14 mouse cellular contexts compared by ENCODE assay signal in the genomic region with DNA sequence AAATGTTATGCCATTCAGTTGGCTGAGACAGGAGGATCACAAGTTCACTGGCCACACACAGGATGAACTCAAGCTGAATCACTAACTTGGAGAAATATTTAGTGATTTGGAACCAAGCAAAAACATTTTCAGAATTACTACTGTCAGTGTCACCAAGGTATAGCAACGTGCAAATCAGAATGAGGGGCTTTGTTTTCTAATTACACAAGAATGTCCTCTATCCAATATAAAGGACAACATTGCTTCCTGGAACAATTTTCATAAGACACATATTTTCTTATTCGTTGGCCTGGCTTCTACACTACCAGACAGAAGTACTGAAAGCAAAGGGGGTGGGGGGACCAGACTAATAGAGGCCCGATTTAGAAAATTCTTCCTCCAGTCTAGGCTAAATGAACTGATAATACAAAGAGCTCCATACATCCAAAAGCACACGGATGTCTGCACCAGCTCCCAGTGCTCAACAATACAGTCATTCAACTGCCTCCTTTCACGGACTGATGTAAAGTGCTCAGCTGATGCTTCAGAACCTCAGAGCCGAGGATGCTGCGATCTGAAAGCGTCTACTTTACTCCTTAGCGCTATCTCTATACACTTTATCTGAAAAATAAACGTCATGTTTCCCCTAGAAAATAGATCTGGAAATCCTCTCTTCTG. TPM values are rescaled to one million over a fixed set of nuclear protein-coding genes. Genes with fewer than 3 reads are reported as not detected.
DNase-seq lines count a peak whose midpoint lies in the region; ATAC-seq and TF ChIP-seq lines count a peak whose summit lies in the region.
"Had no signal": no experiment of that assay in that cellular context is flagged by ENCODE, and none has a peak within 500 bp of the region (broad histone marks: within the 10 kb centered on the region; RNA-seq: fewer than 3 reads in every experiment).

No protein-coding gene starts in this region.

- no peaks in the 10 kb centered on the region for H3K9me3 ChIP-seq in liver, embryonic 12.5 days (replicated peaks)
- H3K9me3 ChIP-seq in forebrain, embryonic 15.5 days: no peaks in the 10 kb centered on the region
- H3K9me3 ChIP-seq in hindbrain, postnatal 0 days (ENCODE audit: low read length): no peaks in the 10 kb centered on the region
- H3K9me3 ChIP-seq in neural tube, embryonic 15.5 days (replicated peaks): no peaks in the 10 kb centered on the region

- H3K4me3 ChIP-seq in liver, embryonic 12.5 days: no peak overlapping the region
- no peak overlapping the region for H3K4me3 ChIP-seq in forebrain, embryonic 15.5 days
- no peak overlapping the region for H3K4me3 ChIP-seq in hindbrain, postnatal 0 days (ENCODE audit: low read length)
- no peak overlapping the region for H3K4me3 ChIP-seq in neural tube, embryonic 15.5 days (replicated peaks)
- H3K4me3 ChIP-seq: gastrocnemius, adult 2 months; left cerebral cortex, adult 2 months had no signal

- TF ChIP-seq CTCF in hindbrain, postnatal 0 days (IDR thresholded peaks at IDR 0.05; ENCODE audit: low read depth): no peak

- peaks cover 50% of the 10 kb centered on the region for H3K4me1 ChIP-seq in liver, embryonic 12.5 days
- H3K4me1 ChIP-seq in forebrain, embryonic 15.5 days: peaks cover 11% of the 10 kb centered on the region
- H3K4me1 ChIP-seq in hindbrain, postnatal 0 days (ENCODE audit: insufficient read depth, low read length): no peaks in the 10 kb centered on the region; the same call in 1 of the 2 replicates
- peaks cover 7% of the 10 kb centered on the region; the same call in 1 of the 2 replicates for H3K4me1 ChIP-seq in neural tube, embryonic 15.5 days

- no peak for DNase-seq in liver
- DNase-seq in hindbrain, postnatal 0 days (ENCODE audit: low spot score): peak; percentile 16
- no peak for DNase-seq in right cerebral cortex, postnatal 25 days
- no peak for DNase-seq in right cerebral cortex, postnatal 10 days (ENCODE audit: low spot score in 2 of 2)
- DNase-seq: adrenal gland, adult 8-10 months; gastrocnemius, adult 2 months; kidney, postnatal 14 days; lung, postnatal 10 days had no signal

- no peak overlapping the region for H3K4me2 ChIP-seq in liver, embryonic 12.5 days
- H3K4me2 ChIP-seq in forebrain, embryonic 15.5 days (replicated peaks): no peak overlapping the region
- H3K4me2 ChIP-seq in hindbrain, postnatal 0 days (ENCODE audit: low read depth, low read length): 0 out of 2 replicates have a peak overlapping the region, but pooled peaks have one; percentile 7
- H3K4me2 ChIP-seq in neural tube, embryonic 15.5 days: 0 out of 2 replicates have a peak overlapping the region, but pooled peaks have one; percentile 9

- WGBS in liver, embryonic 12.5 days (ENCODE audit: insufficient replicate concordance): 71% methylated on average over 10 of the region's 10 CpGs
- 15% methylated on average over 10 of the region's 10 CpGs for WGBS in forebrain, embryonic 15.5 days
- 48% methylated on average over 10 of the region's 10 CpGs for WGBS in hindbrain, postnatal 0 days
- 40% methylated on average over 10 of the region's 10 CpGs for WGBS in neural tube, embryonic 15.5 days

- H3K36me3 ChIP-seq in liver, embryonic 12.5 days: peaks cover 19% of the 10 kb centered on the region
- H3K36me3 ChIP-seq in forebrain, embryonic 15.5 days: no peaks in the 10 kb centered on the region
- no peaks in the 10 kb centered on the region for H3K36me3 ChIP-seq in hindbrain, postnatal 0 days (ENCODE audit: insufficient read depth, low read length)
- no peaks in the 10 kb centered on the region for H3K36me3 ChIP-seq in neural tube, embryonic 15.5 days

- 0 out of 2 replicates have a peak overlapping the region, but pooled peaks have one; percentile 7 for H3K27ac ChIP-seq in liver, embryonic 12.5 days
- no peak overlapping the region for H3K27ac ChIP-seq in forebrain, embryonic 15.5 days (replicated peaks)
- H3K27ac ChIP-seq in hindbrain, postnatal 0 days: peak overlapping the region; percentile 45; the same call in 1 of the 2 replicates
- peak overlapping the region; percentile 41; the same call in 1 of the 2 replicates for H3K27ac ChIP-seq in neural tube, embryonic 15.5 days (replicated peaks)
- H3K27ac ChIP-seq: left cerebral cortex, adult 2 months had no signal

- no peaks in the 10 kb centered on the region for H3K27me3 ChIP-seq in liver, embryonic 12.5 days (replicated peaks)
- no peaks in the 10 kb centered on the region for H3K27me3 ChIP-seq in forebrain, embryonic 15.5 days
- no peaks in the 10 kb centered on the region for H3K27me3 ChIP-seq in hindbrain, postnatal 0 days (ENCODE audit: insufficient read depth, low read length)
- H3K27me3 ChIP-seq in neural tube, embryonic 15.5 days (replicated peaks): no peaks in the 10 kb centered on the region
- H3K27me3 ChIP-seq: CH12.LX, Patski had no signal

- H3K9ac ChIP-seq in liver, embryonic 12.5 days: no peak overlapping the region
- H3K9ac ChIP-seq in forebrain, embryonic 15.5 days (replicated peaks): no peak overlapping the region
- no peak overlapping the region for H3K9ac ChIP-seq in hindbrain, postnatal 0 days (replicated peaks; ENCODE audit: low read length)
- no peak overlapping the region for H3K9ac ChIP-seq in neural tube, embryonic 15.5 days (replicated peaks)

- ATAC-seq in liver, embryonic 12.5 days: no peak
- ATAC-seq in forebrain, embryonic 15.5 days (replicated peaks): peak; percentile 51; the same call in 1 of the 2 replicates
- ATAC-seq in hindbrain, postnatal 0 days: peak; percentile 64
- no peak for ATAC-seq in neural tube, embryonic 15.5 days (ENCODE audit: low FRiP score)
- ATAC-seq: Patski had no signal

RNA-seq across cellular contexts. Expression of a gene that starts 29.2 kb away (rescaled TPM):
- polyA plus RNA-seq in liver, embryonic 12.5 days (2016; fragmentation: Nextera tagmentation; extraction: Ambion mirVana): 12.6 and 13.1 TPM in 2 replicates
- polyA plus RNA-seq in forebrain, embryonic 15.5 days (2015; fragmentation: Nextera tagmentation; extraction: Ambion mirVana): 20.4 and 23.2 TPM in 2 replicates
- total RNA-seq in hindbrain, postnatal 0 days (2014; rRNA removed): 23.9 and 26.1 TPM in 2 replicates
- polyA plus RNA-seq in hindbrain, postnatal 0 days (2015; fragmentation: Nextera tagmentation; extraction: Ambion mirVana): 12.1 and 13.0 TPM in 2 replicates
- 14.6 and 17.9 TPM in 2 replicates for polyA plus RNA-seq in neural tube, embryonic 15.5 days (2015; fragmentation: Nextera tagmentation; extraction: Ambion mirVana)

Comparison
In these comparisons a context has a peak if more than half of its experiments do, and no peak if none do; other contexts are left out.
1. ATAC-seq: peak in forebrain, embryonic 15.5 days (single experiment) and hindbrain, postnatal 0 days (single experiment); none in liver, embryonic 12.5 days (single experiment) and neural tube, embryonic 15.5 days (single experiment).
2. H3K4me2 ChIP-seq: peak in hindbrain, postnatal 0 days (single experiment) and neural tube, embryonic 15.5 days (single experiment); none in liver, embryonic 12.5 days (single experiment) and forebrain, embryonic 15.5 days (single experiment).